Mouse (Mus musculus) left cerebral cortex, adult 18-20 months (tissue): Measurements from ENCODE around the gene Wipf3. TPM values are rescaled to one million over a fixed set of nuclear protein-coding genes. Genes with fewer than 3 reads are reported as not detected.
A peak's percentile ranks its signal among the peaks of the same experiment; 100 is the strongest.

Experiments used
- DNase-seq, 2 experiments: peaks; one replicate each; pipeline ENCODE4 v3.0.0; 2021 to 2022; ENCODE audit warnings: low spot score in 2 of 2, mixed read lengths in 1 of 2
- total RNA-seq, 2 experiments: library from RNA; stranded (reverse); gene quantifications; 2 replicates each; pipeline ENCODE4 v1.2.3; 2021

Wipf3 gene
- total RNA-seq, 2 experiments from 2014 or later: 73.0 to 85.6 TPM

- no peak for DNase-seq
Measured at GRCm38 (mm10) chr6:54472846-54473715, 43.7 kb downstream of the Wipf3 start.

- peak; percentile 66 to 85 for DNase-seq
Measured at GRCm38 (mm10) chr6:54475926-54476667, 46.7 kb downstream of the Wipf3 start.

GRCm38 (mm10) chr6:54478646-54479324, 49.4 kb downstream of the Wipf3 start:
- DNase-seq: no peak

GRCm38 (mm10) chr6:54481390-54482112, 52.1 kb downstream of the Wipf3 start:
- DNase-seq: no peak

- no peak for DNase-seq
Measured at GRCm38 (mm10) chr6:54485000-54485399, 55.6 kb downstream of the Wipf3 start.

GRCm38 (mm10) chr6:54485435-54485901, 56.1 kb downstream of the Wipf3 start:
- no peak for DNase-seq

- no peak for DNase-seq
Measured at GRCm38 (mm10) chr6:54485973-54486569, 56.7 kb downstream of the Wipf3 start.

GRCm38 (mm10) chr6:54491074-54491473, 61.7 kb downstream of the Wipf3 start:
- no peak for DNase-seq

GRCm38 (mm10) chr6:54494097-54494496, 64.7 kb downstream of the Wipf3 start:
- DNase-seq: no peak

GRCm38 (mm10) chr6:54494612-54495398, 65.4 kb downstream of the Wipf3 start:
- DNase-seq: no peak

- DNase-seq: no peak
Measured at GRCm38 (mm10) chr6:54496214-54496613, 66.8 kb downstream of the Wipf3 start.

GRCm38 (mm10) chr6:54502661-54503115, 73.3 kb downstream of the Wipf3 start:
- no peak for DNase-seq

- no peak for DNase-seq
Measured at GRCm38 (mm10) chr6:54506318-54506717, 76.9 kb downstream of the Wipf3 start.

- DNase-seq: peak; percentile 56 to 63
Measured at GRCm38 (mm10) chr6:54507002-54507401, 77.6 kb downstream of the Wipf3 start.

GRCm38 (mm10) chr6:54507808-54508207, 78.4 kb downstream of the Wipf3 start:
- no peak for DNase-seq

GRCm38 (mm10) chr6:54508256-54508793, 78.9 kb downstream of the Wipf3 start:
- DNase-seq: no peak

- no peak for DNase-seq
Measured at GRCm38 (mm10) chr6:54509264-54509663, 79.9 kb downstream of the Wipf3 start.

- DNase-seq: no peak
Measured at GRCm38 (mm10) chr6:54512256-54512655, 82.9 kb downstream of the Wipf3 start.

GRCm38 (mm10) chr6:54516512-54517134, 87.2 kb downstream of the Wipf3 start:
- DNase-seq: no peak
